Mouse (Mus musculus): ENCODE measurements around the gene Gnpat. TPM values are rescaled to one million over a fixed set of nuclear protein-coding genes. Genes with fewer than 3 reads are reported as not detected.
A peak's percentile ranks its signal among the peaks of the same experiment; 100 is the strongest.

The Gnpat gene
- 74.3 and 86.8 TPM in 2 replicates for total RNA-seq (2012; rRNA removed)
- 100 to 1,000 TPM; 117 to 637 TPM for polyA plus RNA-seq (2012; ENCODE audit: insufficient read depth in 1 of 2, insufficient read length in 2 of 2, low read depth in 1 of 2, low replicate concordance in 2 of 2, missing spikeins in 1 of 2)

DNA sequence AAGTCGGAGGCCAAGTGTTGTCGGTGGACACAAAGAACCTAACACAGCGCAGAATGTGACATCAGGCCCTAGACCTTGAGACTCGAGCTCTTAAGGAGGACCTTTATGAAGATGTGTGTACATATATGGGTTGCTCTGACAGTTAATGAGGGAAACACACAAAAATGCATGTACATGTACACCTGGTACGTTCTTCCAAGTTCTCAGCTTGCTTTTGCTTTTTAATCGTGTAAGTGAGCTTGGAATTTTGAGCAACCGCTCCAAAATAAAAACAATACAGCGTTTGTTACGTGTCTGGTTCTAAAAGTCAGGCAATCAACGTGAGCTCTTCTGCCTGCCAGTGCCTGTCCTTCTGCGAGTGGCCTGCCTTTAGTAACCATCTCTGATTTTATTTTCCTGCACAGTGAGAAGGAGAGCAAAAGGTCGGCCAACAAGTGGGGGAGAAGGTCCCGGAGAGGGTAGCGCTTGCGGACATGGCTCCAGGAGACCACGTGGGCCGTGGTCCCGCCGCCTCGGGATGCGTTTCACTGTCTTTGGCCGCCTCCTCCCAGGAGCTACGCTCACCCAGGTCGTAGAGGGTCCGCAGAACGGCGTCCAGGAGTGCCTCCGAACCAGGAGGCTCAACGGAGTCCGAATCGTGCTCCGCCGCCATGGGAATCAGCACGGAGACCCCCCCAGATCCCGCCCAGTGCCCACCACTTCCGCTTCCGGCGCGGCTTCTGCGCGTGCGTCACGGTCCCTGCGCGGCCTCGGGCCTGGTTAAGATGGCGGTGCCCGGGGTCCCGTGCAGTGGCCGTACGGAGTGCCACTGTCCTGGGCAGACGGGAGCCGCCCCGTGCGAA is at the start of gene Gnpat, which contains the start of gene 2810004N23Rik:
Gene Gnpat (plus strand): TSS at position 713 of the 842 bp plus-strand sequence.
Gene 2810004N23Rik (minus strand): TSS at position 800 of the 842 bp plus-strand sequence.
- peaks cover 26 to 39% of the 10 kb centered on the region in 2 experiments for H3K4me1 ChIP-seq (ENCODE audit: control insufficient read depth in 1 of 2, insufficient read depth in 2 of 2, low read length in 2 of 2)
- H3K36me3 ChIP-seq (ENCODE audit: control insufficient read depth in 1 of 2, insufficient read depth in 2 of 2, low read length in 2 of 2): peaks cover 4 to 45% of the 10 kb centered on the region in 2 experiments; a peak in 3 of 4 replicates
- H3K9ac ChIP-seq (ENCODE audit: control insufficient read depth, low read depth, low read length, poor library complexity, severe bottlenecking): peak within 1 kb of the TSS; percentile 97
- peak within 1 kb of the TSS; percentile 74 for H3K27ac ChIP-seq (ENCODE audit: control insufficient read depth, low read depth, low read length)
- H3K4me3 ChIP-seq (ENCODE audit: control insufficient read depth in 1 of 2, insufficient read depth in 1 of 2, low read depth in 2 of 2, low read length in 2 of 2): peak within 1 kb of the TSS; percentile 81 to 96
- H3K9me3 ChIP-seq (replicated peaks; ENCODE audit: insufficient read depth, low read length): no peaks in the 10 kb centered on the region
- H3K79me2 ChIP-seq (ENCODE audit: control insufficient read depth, insufficient read depth, low read length, poor library complexity): peaks cover 69% of the 10 kb centered on the region
- no peaks in the 10 kb centered on the region for H3K27me3 ChIP-seq (ENCODE audit: control insufficient read depth in 1 of 2, insufficient read depth in 2 of 2, low read length in 2 of 2)
- DNase-seq (ENCODE audit: low read depth, low spot score): peak; percentile 94
- no peak for TF ChIP-seq POLR2AphosphoS5 (IDR thresholded peaks at IDR 0.05; ENCODE audit: borderline replicate concordance, low read depth, low read length)
- peak; percentile 90 for TF ChIP-seq ELF1 (IDR thresholded peaks at IDR 0.05; ENCODE audit: low read depth, low read length)
- no peak for TF ChIP-seq TAL1 (IDR thresholded peaks at IDR 0.05; ENCODE audit: low read length)
- no peak for TF ChIP-seq CHD2 (IDR thresholded peaks at IDR 0.05; ENCODE audit: low read length)
- no peak for TF ChIP-seq MAFK (IDR thresholded peaks at IDR 0.05; ENCODE audit: borderline replicate concordance, low read depth, low read length)
- TF ChIP-seq ETS1 (IDR thresholded peaks at IDR 0.05; ENCODE audit: low read depth, low read length): no peak; the same call in 1 of the 2 replicates
- TF ChIP-seq GABPA (IDR thresholded peaks at IDR 0.05; ENCODE audit: low read depth, low read length): no peak
- TF ChIP-seq MYC (IDR thresholded peaks at IDR 0.05; ENCODE audit: low read depth, low read length): peak; percentile 95
- TF ChIP-seq USF2 (IDR thresholded peaks at IDR 0.05; ENCODE audit: borderline replicate concordance in 1 of 2, insufficient read depth in 1 of 2, low read depth in 1 of 2, low read length in 2 of 2): no peak
- TF ChIP-seq MEF2A (IDR thresholded peaks at IDR 0.05; ENCODE audit: extremely low read depth, insufficient replicate concordance, low read depth, low read length, poor library complexity, severe bottlenecking): no peak
- no peak; the same call in 1 of the 2 replicates for TF ChIP-seq CHD1 (IDR thresholded peaks at IDR 0.05; ENCODE audit: low read depth, low read length)
- no peak for TF ChIP-seq ZKSCAN1 (IDR thresholded peaks at IDR 0.05; ENCODE audit: low read depth, low read length)
- peak; percentile 59; the same call in 1 of the 2 replicates for TF ChIP-seq KAT2A (conservative IDR thresholded peaks at IDR 0.05; ENCODE audit: low read depth, low read length)
- peak; percentile 95 for TF ChIP-seq NELFE (IDR thresholded peaks at IDR 0.05; ENCODE audit: low read depth, low read length)
- no peak for TF ChIP-seq CTCF (IDR thresholded peaks at IDR 0.05 in 2 of 3, conservative IDR thresholded peaks at IDR 0.05 in 1 of 3; ENCODE audit: control insufficient read depth in 1 of 3, insufficient read depth in 1 of 3, low read depth in 2 of 3, low read length in 3 of 3, poor library complexity in 1 of 3, severe bottlenecking in 1 of 3)
- no peak; the same call in 1 of the 2 replicates for TF ChIP-seq TBP (IDR thresholded peaks at IDR 0.05; ENCODE audit: low read depth, low read length)
- no peak for TF ChIP-seq RCOR1 (IDR thresholded peaks at IDR 0.05; ENCODE audit: low read depth, low read length)
- TF ChIP-seq UBTF (IDR thresholded peaks at IDR 0.05; ENCODE audit: borderline replicate concordance, insufficient read depth, low read depth, low read length): no peak
- TF ChIP-seq E2F4 (IDR thresholded peaks at IDR 0.05; ENCODE audit: borderline replicate concordance, low read depth, low read length): peak; percentile 43; the same call in 1 of the 2 replicates
- TF ChIP-seq POLR2AphosphoS2 (IDR thresholded peaks at IDR 0.05; ENCODE audit: low read length): peak; percentile 75
- TF ChIP-seq JUND (IDR thresholded peaks at IDR 0.05; ENCODE audit: low read depth, low read length): no peak
- TF ChIP-seq MYB (IDR thresholded peaks at IDR 0.05; ENCODE audit: low read depth, low read length): no peak
- TF ChIP-seq ZC3H11A (IDR thresholded peaks at IDR 0.05; ENCODE audit: low read depth, low read length): no peak
- peak; percentile 36; the same call in 1 of the 2 replicates for TF ChIP-seq MAZ (IDR thresholded peaks at IDR 0.05; ENCODE audit: low read depth, low read length)
- TF ChIP-seq BHLHE40 (IDR thresholded peaks at IDR 0.05; ENCODE audit: borderline replicate concordance, low read depth, low read length): peak; percentile 60; the same call in 1 of the 2 replicates
- TF ChIP-seq EP300 (IDR thresholded peaks at IDR 0.05; ENCODE audit: low read depth in 1 of 2, low read length in 2 of 2): 0 out of 4 replicates have a peak, but pooled peaks of 1 of the 2 experiments have one; percentile 17
- peak; percentile 84 for TF ChIP-seq USF1 (IDR thresholded peaks at IDR 0.05; ENCODE audit: low read depth, low read length)
- TF ChIP-seq GATA1 (IDR thresholded peaks at IDR 0.05; ENCODE audit: low read depth, low read length): no peak
- peak; percentile 79 for TF ChIP-seq NRF1 (IDR thresholded peaks at IDR 0.05; ENCODE audit: insufficient read depth, low read depth, low read length, poor library complexity, severe bottlenecking)
- TF ChIP-seq ZNF384 (IDR thresholded peaks at IDR 0.05; ENCODE audit: low read depth, low read length): no peak
- peak; percentile 95 to 96 for TF ChIP-seq POLR2A (IDR thresholded peaks at IDR 0.05; ENCODE audit: control insufficient read depth in 1 of 2, insufficient read depth in 1 of 2, low read depth in 1 of 2, low read length in 2 of 2, poor library complexity in 1 of 2)
- peak; percentile 91 for TF ChIP-seq MAX (IDR thresholded peaks at IDR 0.05; ENCODE audit: low read length)
- peak; percentile 97 for TF ChIP-seq MXI1 (IDR thresholded peaks at IDR 0.05; ENCODE audit: low read depth, low read length)
- TF ChIP-seq RAD21 (IDR thresholded peaks at IDR 0.05; ENCODE audit: low read depth, low read length): no peak

All from MEL (cell line).